Mouse (Mus musculus) bone marrow macrophage, adult 2 months (primary cell): ENCODE data around the gene Bbs9.

Experiments
- CTCF ChIP-seq: IDR thresholded peaks from 2 replicates; pipeline ENCODE4 v1.5.1; 2012; ENCODE audit warnings: low read depth, mild to moderate bottlenecking, low read length, moderate library complexity
- POLR2A ChIP-seq: IDR thresholded peaks from 2 replicates; pipeline ENCODE4 v1.6.1; 2012; ENCODE audit warnings: mild to moderate bottlenecking, low read depth, low read length, borderline replicate concordance

- TF ChIP-seq CTCF (no peak), POLR2A (no peak)
Observed at GRCm38 (mm10) chr9:22837702-22838210, 362.2 kb downstream of the Bbs9 start.
